Mouse (Mus musculus) T-cell, adult 2 months (primary cell): ENCODE data around the gene Vangl2.

Source experiments
- DNase-seq: peaks from one replicate; pipeline ENCODE4 v3.0.0; 2022; ENCODE audit warnings: low spot score

Vangl2 gene

GRCm38 (mm10) chr1:171966054-171966790, 62.0 kb downstream of the Vangl2 start:
- peak; percentile 45 for DNase-seq

GRCm38 (mm10) chr1:171963613-171964012, 64.6 kb downstream of the Vangl2 start:
- peak; percentile 54 for DNase-seq

- DNase-seq = no peak
These were observed 66.5 kb downstream of the Vangl2 start for GRCm38 (mm10) chr1:171961704-171962103.

GRCm38 (mm10) chr1:171960726-171961125, 67.5 kb downstream of the Vangl2 start:
- DNase-seq = no peak

GRCm38 (mm10) chr1:171957411-171957810, 70.8 kb downstream of the Vangl2 start:
- no peak for DNase-seq

- DNase-seq = no peak
These were observed 73.2 kb downstream of the Vangl2 start for GRCm38 (mm10) chr1:171955071-171955470.
